Mouse (Mus musculus) frontal cortex, postnatal 10 days (tissue): Measurements from ENCODE around the gene Gm10324.
"Not testable (repeated sequence)": the region's sequence is repeated elsewhere in the genome, so short reads cannot be mapped to it uniquely, and the experiment has no call there.

ENCODE experiments used
- DNase-seq, 2 experiments: peaks; one replicate each; pipeline ENCODE4 v3.0.0; 2022; ENCODE audit warnings: low spot score in 2 of 2, mixed read lengths in 1 of 2

The Gm10324 gene

GRCm38 (mm10) chr13:66119247-66119646 lies at the start of gene Gm10324:
Gm10324 (plus strand) TSS chr13:66119547.
- DNase-seq, result not testable (repeated sequence)
